Mouse (Mus musculus) T-helper 1 cell (primary cell): ENCODE measurements around the gene Prkg1.

Experiments
- in situ Hi-C: fragments of 300-600 bp; cut with MboI, MseI; formaldehyde crosslinking; loops from one replicate; pipeline ENCODE4 v1.15.1; 2025; ENCODE audit warnings: high pct_unique_total_duplicates

Prkg1 gene

DNA sequence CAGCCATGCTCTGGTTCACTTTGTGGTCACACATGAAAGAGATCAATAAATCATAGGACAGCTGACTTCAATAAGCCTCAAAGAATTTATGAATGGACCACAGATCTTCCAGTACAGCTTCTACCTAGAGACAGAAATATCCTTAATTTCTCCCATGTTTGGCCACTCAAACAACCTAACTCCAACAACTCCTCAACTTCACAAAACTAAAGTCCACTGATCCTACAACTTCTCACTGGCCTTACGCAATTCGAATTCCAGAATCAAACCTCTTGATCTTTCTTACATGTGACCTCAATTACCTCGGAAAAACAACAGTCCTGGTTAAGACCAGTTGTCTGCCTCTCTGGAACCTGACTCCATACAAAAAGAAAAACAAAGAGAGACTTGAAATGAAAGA is 875.0 kb downstream of the Prkg1 start:
- in situ Hi-C loops, result no loop called here

DNA sequence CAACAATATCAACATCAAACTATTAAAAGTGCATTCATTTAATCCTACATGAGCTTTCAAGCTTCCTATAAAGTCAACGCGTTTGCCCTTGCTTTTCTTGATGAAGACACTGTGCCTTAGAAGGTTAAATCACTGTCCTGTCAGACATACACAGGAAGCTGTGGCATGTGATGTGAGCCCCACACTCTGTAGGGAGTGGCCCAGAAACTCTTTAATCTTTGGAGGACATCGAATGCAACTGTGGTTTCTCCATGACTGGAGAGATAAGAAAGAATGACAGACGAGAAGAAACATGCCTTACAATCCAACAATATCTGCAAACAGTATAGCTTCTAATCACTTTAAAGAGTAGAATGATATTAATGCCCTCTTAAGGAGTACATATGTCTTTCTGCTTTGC is 903.4 kb downstream of the Prkg1 start:
- in situ Hi-C loops, result no loop called here

DNA sequence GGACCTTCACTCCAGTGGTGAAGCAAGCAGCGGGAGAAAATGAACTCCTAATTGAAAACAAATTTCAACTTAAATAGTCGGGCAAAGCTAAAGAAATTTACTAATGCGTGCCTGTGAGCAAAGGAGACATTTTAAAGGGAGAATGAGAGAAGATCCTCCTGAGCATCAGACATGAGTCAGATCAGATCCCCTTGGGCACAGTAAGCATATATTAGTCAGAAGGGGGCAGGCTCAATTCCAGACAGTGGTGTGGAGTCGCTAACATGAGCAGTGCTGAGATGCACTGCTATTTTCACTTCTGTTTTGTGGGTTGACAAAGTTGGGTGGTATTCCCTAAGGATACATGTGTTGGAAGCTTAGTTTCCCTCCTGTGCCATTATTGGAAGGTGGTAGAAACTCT is 913.8 kb downstream of the Prkg1 start:
- in situ Hi-C loops, result no loop called here

DNA sequence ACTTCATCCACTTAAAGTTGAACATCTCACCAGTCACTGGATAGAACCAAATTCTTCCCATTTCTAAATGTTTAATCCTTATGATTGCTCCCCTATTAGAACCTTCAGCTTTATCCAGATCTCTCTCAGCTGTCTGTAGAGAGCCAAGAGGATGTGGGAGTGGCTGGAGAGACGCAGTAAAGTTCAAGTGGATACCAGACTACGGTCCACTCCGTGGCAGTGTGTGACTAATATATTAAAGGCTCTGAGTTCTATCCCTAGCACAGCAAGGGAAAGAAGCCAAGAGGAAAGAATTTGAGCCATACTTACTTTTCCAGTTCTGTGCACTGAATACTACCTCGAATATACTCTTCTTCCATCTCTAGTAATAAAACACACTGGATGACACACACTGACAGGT is 919.9 kb downstream of the Prkg1 start:
- in situ Hi-C loops, result loop anchor here (25.0 kb wide), 1 partner anchor 842 kb away; no protein-coding TSS in a partner anchor

DNA sequence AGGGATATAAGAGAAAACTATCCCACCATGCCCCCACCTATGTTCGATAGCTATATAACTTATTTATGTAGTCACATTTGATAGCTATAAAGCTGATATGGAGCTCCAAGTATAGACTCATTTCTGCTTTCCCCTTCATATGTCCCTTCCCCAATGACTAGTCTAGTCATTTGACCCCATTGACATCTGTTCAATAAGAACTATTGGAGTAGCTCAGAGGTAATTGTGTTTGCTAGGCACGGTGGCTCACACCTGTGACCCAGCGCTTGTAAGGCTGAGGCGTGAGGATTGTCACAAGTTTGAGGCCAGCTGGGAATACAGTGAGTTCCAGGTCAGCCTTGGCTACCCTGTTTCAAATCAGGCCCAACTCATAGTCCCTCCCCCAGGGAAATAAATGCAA is 921.2 kb downstream of the Prkg1 start:
- in situ Hi-C loops, result loop anchor here (25.0 kb wide), 1 partner anchor 844 kb away; no protein-coding TSS in a partner anchor

DNA sequence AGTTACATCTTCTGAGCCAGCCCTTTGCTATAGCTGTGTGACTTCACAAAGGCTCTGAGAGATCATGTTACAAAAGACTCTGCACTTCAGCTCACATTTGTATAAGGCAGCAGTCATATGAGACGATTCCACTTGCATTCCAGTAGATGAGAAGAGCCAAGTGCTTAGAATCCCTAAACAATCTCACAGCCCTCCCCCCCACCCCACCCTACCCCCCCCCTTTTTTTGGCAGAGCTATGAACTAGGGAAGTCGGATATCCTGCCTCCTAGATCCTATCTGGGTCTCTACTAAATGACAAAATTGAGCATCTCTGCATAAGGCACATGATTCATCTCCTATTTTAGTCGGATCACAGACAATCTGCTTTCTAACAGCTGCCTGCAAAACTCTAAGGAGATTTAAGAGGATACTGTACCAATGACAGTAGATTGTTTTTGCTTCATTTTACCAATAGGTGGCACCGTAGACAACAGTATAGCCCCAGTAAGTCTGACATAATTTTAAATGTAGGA is 921.7 kb downstream of the Prkg1 start:
- in situ Hi-C loops, result loop anchor here (25.0 kb wide), 1 partner anchor 844 kb away; no protein-coding TSS in a partner anchor

DNA sequence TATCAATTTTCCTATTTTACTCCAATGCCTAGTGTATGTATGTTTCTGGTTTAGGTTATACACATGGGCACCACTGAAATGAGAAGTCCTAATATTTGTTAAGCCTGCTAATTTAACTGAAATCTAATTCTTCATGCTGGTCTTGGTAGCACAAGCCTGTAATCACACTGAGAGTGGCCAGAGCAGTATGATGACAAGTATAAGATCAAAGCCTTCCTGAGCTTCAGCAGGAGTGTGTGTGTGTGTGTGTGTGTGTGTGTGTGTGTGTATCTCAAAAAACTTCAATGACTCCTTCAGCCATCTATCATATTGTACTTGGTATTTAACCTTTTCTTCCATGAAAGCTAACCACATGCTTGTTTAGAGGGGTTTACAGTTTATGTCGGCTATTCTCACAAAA is 922.2 kb downstream of the Prkg1 start:
- in situ Hi-C loops, result loop anchor here (25.0 kb wide), 1 partner anchor 845 kb away; no protein-coding TSS in a partner anchor

DNA sequence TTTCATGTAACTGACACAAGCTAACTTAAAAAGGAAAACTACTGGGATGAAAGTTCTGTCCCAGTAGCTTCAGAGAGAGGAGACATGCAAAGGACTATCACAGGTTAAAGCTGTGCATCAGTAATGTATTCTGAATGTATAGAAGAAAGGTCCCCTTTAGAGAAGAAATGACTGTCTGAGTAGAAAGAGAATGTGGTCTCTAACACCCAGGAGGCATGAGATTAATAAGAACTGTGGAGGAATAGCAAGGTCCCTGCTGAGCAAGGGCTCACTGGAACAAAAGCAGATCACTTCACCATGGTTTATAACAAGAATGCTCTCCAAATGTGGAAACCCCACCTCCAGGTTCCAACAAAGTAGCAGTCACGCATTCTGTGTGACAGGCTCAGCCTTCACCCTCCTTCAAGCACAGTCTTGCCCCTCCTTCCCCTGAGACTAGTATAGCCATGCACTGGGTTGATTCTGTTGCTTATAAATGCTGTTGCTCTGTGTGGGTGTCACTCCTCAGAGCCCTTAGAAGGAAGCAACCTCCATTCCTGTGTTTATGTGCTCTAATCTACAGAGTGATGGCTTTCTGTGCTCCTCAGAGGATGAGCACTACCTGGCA is 931.7 kb downstream of the Prkg1 start:
- in situ Hi-C loops, result loop anchor here (25.0 kb wide), 1 partner anchor 854 kb away; no protein-coding TSS in a partner anchor

DNA sequence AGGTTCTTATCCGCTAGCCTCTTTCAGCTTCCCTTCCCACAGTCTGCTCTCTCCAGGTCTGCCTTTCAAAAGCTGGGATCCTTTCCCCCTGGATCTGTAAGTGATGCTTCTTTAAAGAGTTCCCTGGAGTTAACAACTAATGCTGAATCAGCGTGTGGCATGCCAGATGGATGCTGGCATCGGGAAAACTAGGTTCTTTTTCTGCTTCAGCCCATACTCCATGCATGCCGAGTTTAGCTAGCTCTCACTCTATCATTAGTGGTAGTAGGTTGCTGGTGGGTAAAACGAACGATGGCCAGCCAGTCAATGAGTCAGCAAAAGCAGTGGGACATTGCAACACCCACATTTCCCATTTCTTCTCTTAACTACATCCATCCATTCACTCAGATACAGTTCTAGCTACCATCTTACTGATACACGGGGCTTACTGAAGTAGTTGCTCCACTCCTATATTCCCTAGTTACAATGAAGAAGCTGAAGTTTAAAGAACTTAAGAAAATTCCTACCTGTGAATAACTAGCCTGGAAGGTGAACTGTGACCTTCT is 935.5 kb downstream of the Prkg1 start:
- in situ Hi-C loops, result loop anchor here (10.0 to 25.0 kb wide), 2 partner anchors 858 to 915 kb away; no protein-coding TSS in a partner anchor

DNA sequence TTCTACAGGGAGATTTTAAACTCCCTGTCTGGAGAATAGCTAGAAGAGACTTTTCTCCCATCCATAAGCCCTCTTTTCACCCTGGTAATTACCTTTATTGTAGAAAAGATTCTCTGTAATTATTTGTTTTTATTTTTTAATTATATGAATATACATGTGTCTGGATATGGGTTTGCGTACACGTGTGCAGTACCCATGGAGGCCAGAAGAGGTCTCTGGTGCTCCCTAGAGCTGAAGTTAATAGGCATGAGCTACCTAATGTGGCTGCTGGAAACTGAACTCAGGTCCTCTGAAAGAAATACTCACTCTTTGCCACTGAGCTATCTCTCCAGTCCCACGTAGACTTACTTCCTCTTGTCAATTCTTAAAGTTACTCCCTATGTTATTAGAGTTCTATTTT is 937.0 kb downstream of the Prkg1 start:
- in situ Hi-C loops, result loop anchor here (10.0 to 25.0 kb wide), 2 partner anchors 859 to 917 kb away; no protein-coding TSS in a partner anchor

DNA sequence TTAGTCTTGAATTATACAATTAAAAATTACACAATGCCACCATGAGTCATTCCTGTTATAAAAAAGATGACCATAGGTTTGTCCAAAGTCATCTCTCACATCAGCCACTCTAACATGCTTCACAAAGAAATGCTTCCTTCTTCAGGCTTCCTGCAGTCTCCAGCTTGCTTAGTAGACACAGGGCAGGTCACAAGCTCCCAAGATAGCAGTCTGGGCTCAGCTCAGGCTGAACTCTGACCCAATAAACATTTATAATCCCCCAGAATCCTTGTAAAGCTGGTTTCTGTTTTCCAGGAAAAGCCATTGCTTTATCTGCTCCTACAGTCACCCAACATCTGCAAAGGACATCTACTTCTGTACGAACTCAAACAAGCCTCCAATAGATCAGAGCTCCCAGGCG is 938.7 kb downstream of the Prkg1 start:
- in situ Hi-C loops, result loop anchor here (10.0 to 25.0 kb wide), 2 partner anchors 861 to 919 kb away; no protein-coding TSS in a partner anchor

DNA sequence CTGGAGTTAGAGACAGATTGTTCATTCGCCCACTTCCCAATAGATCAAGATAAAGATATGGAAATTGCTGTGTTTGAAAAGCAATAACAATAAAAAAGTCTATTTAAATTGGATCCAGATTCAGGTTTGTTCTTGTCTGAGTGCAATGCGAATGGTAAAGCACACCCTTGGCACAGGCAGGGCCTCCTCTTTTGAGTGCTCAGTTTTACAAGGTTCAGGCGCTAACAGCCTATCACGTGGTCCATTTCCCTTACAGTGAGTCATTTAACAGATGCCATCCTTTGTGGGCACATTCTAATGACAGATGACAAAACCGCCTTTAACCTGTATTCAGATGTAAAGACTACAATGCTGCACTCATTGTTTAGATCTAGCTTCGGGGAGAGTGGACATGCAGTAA is 949.2 kb downstream of the Prkg1 start:
- in situ Hi-C loops, result no loop called here

DNA sequence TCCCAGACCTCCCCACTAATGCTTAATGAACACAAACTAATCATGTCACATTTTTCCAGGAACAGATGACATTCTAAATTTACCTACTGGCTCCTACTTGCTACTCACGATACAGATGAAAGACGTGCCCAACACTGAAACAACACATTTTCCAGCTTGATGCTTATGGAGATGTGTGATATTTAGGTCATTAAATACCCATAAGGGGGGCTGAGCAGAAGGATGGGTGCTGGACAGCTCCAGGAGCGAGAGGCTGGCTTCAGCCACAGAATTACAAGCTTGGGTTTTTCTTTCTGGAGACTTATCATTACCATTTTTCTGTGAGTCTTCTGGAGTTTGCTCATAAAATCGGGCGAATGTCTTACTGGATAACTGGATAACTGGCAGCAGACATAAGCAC is 958.6 kb downstream of the Prkg1 start:
- in situ Hi-C loops, result no loop called here

DNA sequence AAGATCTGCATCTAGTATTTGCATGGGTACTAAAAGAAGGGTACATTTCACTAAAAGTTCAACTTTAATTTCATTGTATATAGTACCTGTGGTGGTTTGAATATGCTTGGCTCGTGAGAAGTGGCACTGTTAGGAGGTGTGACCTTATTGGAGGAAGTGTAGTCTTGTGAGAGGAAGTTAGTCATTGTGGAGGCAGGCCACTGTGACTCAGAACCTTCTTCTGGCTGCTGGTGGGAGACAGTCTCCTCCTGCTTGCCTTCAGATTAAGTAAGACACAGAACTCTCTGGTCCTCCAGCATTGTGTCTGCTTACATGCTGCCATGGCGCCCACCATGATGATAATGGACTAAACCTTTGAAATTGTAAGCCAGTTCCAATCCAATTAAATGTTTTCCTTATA is 984.0 kb downstream of the Prkg1 start:
- in situ Hi-C loops, result no loop called here

DNA sequence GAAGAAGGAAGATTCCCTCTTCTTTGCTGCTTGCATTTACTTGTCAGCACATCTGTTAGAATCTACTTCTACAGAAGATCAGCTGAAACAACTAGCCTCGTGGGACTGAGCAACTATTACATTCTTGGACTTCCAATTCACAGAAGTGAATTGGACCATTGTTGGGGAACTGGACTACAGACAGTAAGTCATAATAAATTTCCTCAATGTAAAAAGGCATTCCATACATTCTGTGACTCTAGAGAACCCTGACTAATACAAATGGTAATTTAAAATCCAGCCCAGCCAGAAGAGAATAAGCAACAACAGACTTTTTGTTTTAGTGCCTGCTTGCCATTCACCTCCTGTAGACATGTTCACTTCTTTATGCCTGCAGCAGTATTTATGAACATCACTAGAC is 996.5 kb downstream of the Prkg1 start:
- in situ Hi-C loops, result no loop called here

DNA sequence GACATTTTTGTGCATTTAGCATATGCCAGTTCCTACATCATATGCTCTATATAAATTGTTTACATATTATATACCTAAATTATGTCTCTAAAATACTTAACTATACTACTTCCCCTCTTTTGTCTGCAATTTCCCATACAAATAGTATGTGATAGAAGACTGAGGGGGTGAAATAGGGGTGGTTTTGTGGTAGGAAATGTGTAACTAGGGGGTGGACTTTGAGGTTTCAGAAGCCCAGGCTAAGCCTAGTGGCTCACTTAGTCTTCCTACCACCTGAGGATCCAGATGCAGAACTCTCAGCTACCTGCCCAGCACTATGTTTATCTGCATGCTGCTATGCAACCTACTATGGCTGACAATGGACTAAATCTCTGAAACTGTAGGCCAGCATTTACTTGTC is 1020.4 kb downstream of the Prkg1 start:
- in situ Hi-C loops, result no loop called here

DNA sequence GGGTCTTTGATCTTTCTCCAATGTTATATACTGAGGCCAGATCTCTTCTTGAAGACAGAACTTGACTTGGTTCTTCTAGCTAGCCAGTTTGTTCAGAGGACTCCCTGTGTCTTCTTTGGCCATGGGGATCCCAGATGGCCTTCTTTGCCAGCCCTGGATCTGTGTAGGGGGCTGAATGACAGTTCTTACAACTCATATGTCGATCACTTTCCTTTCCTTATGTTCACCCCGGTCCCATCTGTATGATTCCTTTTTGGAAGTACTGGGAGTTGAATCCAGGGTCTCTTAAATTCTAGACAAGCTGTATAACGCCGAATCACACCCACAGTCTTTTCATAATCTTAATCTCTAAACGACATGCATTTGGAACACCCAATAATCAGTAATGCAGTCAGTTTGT is 1065.7 kb downstream of the Prkg1 start:
- in situ Hi-C loops, result no loop called here

DNA sequence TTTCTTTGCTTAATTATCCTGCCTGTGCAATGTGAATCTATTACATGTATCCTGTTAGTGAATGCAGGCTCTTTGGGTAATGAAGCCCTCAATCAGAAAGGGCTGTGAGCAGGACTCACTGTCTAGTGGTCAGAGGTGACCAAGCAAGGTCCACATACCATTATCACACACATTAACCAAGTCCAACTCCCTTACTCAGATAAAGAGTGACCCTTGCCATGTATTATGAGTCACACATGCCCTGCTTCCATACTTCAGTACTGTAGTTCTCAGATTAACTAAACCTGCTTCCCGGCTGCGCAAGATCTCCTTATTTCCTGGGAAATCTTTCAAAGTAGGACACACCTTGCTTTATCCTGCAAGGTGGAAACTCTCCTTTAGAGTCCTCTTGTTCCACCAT is 1073.6 kb downstream of the Prkg1 start:
- in situ Hi-C loops, result no loop called here

DNA sequence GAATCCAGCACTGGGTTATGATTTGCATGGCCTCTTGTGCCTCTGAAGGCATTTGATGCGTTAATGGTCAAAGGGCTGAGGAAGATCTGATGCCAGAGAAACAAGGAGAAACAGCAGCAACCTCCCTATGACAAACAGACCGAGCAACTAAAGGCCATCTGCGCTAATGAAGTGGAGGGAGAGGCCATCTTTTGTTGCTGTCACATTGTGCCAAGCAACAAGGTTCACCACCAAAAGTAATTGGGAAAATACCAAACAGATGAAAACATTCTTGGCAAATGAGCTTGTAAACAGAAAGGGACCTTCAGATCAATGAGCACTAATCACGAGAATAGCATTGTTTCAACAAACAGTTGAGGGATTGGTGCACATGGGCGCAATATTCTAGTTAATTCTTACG is 1074.1 kb downstream of the Prkg1 start:
- in situ Hi-C loops, result no loop called here

DNA sequence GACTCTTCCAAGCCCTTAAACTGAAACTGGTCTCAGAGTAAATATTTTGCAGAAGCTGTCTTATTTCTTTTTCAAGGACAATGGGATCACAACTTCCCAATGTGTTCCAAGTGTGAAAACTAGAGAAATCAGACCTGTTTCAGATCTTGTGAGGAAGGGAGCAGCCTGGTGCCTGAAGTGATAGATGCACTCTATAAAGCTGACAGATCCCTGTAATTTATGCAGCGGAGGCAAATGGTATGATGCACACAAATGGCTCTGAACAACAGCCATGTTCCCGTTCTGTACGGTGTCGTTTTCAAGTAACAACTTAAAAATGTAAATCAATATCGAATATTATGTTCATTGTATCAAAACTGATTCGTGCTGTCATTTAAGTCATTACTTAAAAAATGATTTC is 1076.9 kb downstream of the Prkg1 start:
- in situ Hi-C loops, result no loop called here

DNA sequence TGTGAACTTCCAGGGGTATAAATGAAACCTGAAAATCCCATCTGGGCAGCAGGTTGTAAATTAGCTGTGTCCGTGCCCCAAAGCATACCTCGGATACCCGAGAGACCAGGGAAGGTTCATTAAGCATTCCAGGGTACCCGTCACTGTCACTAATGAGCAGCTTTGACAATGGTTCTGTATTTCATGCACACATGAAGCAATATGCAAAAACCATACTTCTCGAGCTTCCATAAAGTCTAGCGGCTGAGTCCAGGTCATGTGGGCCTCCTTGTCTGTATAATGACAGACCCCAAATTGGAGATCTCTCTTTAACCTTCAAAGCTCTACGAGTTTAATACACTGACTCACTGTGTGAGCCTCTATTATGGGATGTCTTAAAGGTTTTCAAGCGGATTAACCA is 1088.5 kb downstream of the Prkg1 start:
- in situ Hi-C loops, result loop anchor here (10.0 kb wide), 1 partner anchor 912 kb away; no protein-coding TSS in a partner anchor

DNA sequence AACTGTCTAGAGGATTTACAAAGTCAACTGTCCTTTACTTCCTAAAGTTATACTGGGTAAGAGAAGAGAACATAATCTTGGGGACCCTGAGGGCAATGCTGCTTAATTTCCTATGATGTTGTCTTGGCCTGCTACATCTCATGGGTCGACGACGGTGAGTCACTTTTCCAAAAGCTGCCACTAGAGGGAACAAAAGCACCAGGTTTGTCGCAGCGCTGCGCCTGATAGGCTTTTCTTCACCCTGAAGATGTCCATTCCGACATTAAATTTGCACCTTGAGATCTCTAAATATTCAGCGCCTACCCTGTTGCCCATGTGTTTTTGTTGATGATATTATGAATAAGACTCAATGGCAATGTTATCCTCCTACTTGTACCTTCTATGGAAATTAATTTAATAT is 1100.6 kb downstream of the Prkg1 start:
- in situ Hi-C loops, result loop anchor here (10.0 kb wide), 1 partner anchor 1091 kb away; no protein-coding TSS in a partner anchor

DNA sequence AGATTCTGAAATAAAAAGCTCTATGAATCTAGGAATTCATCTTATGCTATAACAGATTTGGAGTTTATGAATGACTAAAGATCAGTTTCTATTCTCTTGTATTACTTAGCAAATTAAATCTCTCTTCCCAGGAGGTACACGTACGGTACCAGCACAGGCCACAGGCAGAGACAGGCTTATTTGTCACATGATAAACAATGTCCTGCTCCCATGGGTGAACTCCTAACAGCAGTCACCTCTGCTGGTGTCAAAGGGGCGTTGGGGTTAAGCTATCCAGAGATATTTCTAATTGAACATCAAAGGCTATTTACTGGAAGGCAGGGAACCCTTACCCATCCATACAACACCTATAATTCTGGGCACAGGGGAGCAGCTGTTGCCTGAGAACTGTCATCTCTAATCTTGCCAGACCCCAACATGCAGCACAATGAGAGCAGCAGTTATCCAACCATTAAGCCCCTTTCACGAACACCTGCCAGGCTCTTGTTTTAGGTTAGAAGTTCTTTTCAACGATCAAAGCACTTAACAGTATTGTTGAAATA is 1122.1 kb downstream of the Prkg1 start:
- in situ Hi-C loops, result no loop called here
